Mouse (Mus musculus): ENCODE results near the gene Snap25.

- no peak for TF ChIP-seq POLR2A (IDR thresholded peaks at IDR 0.05; ENCODE audit: insufficient read depth, low read depth, low read length)
- no peak for TF ChIP-seq CTCF (IDR thresholded peaks at IDR 0.05; ENCODE audit: insufficient read depth, low read depth, low read length)
Measured at GRCm38 (mm10) chr2:136686195-136686594, 27.1 kb upstream of the Snap25 start.
